Mouse (Mus musculus) limb, embryonic 12.5 days (tissue): Measurements from ENCODE around the gene Rev3l. TPM values are rescaled to one million over a fixed set of nuclear protein-coding genes. Genes with fewer than 3 reads are reported as not detected.
"Not testable (repeated sequence)": the region's sequence is repeated elsewhere in the genome, so short reads cannot be mapped to it uniquely, and the experiment has no call there.

Source experiments
- ATAC-seq: fragments of 200-750 bp; cut with Nextera tagmentation; 2 replicates; pipeline ENCODE4 v1.8.0; 2017; ENCODE audit warnings: low read depth, moderate TSS enrichment; ENCODE audit not compliant: insufficient number of reproducible peaks, insufficient read depth, low FRiP score, low TSS enrichment
- H3K27ac ChIP-seq: fragments of 300-500 bp; sonication (generic); 2 replicates; pipeline ENCODE4 v1.5.1; 2016; ENCODE audit warnings: mild to moderate bottlenecking, moderate library complexity
- H3K27me3 ChIP-seq: fragments of 300-500 bp; sonication (generic); 2 replicates; pipeline ENCODE4 v1.6.1; 2016; ENCODE audit warnings: mild to moderate bottlenecking, moderate library complexity
- H3K36me3 ChIP-seq: fragments of 300-500 bp; sonication (generic); 2 replicates; pipeline ENCODE4 v1.6.1; 2016; ENCODE audit warnings: mild to moderate bottlenecking, moderate library complexity
- H3K4me1 ChIP-seq: fragments of 300-500 bp; sonication (generic); replicated peaks from 2 replicates; pipeline ENCODE4 v1.6.1; 2016
- H3K4me2 ChIP-seq: fragments of 300-500 bp; sonication (generic); 2 replicates; pipeline ENCODE4 v1.6.1; 2016; ENCODE audit warnings: mild to moderate bottlenecking, moderate library complexity
- H3K4me3 ChIP-seq: fragments of 300-500 bp; sonication (generic); replicated peaks from 2 replicates; pipeline ENCODE4 v1.5.1; 2016; ENCODE audit warnings: mild to moderate bottlenecking
- H3K9ac ChIP-seq: fragments of 300-500 bp; sonication (generic); replicated peaks from 2 replicates; pipeline ENCODE4 v1.6.1; 2016; ENCODE audit warnings: mild to moderate bottlenecking, moderate library complexity
- H3K9me3 ChIP-seq: fragments of 300-500 bp; sonication (generic); 2 replicates; pipeline ENCODE4 v1.6.1; 2016; ENCODE audit warnings: mild to moderate bottlenecking, moderate library complexity
- WGBS: fragments of 180-500 bp; shearing (Covaris S2); methylation state at CpG from one replicate; pipeline ENCODE4 v1.1.7; 2016; 5-methylcytosine and 5-hydroxymethylcytosine counted together
- polyA plus RNA-seq: library from polyadenylated mRNA; unstranded; fragments of >200 nt; fragmentation: Nextera tagmentation; extraction: Ambion mirVana; gene quantifications from 2 replicates; pipeline ENCODE4 v1.2.1, GENCODE M21; 2016

Gene Rev3l
- polyA plus RNA-seq, 1 experiment from 2014 or later: 13.8 TPM

- no peak overlapping the region for H3K4me3 ChIP-seq
- H3K4me1 ChIP-seq: no peaks in the 10 kb centered on the region
- ATAC-seq: no peak
- no peaks in the 10 kb centered on the region for H3K9me3 ChIP-seq
- H3K4me2 ChIP-seq: no peak overlapping the region
- no peak overlapping the region for H3K9ac ChIP-seq
- H3K27ac ChIP-seq: no peak overlapping the region
- 79% methylated on average over 10 of the region's 10 CpGs for WGBS
- no peaks in the 10 kb centered on the region for H3K27me3 ChIP-seq
- H3K36me3 ChIP-seq: no peaks in the 10 kb centered on the region
Observed at GRCm38 (mm10) chr10:39906799-39907658, 175.1 kb downstream of the Rev3l start.

- H3K9ac ChIP-seq: no peak overlapping the region
- no peak overlapping the region for H3K4me3 ChIP-seq
- H3K36me3 ChIP-seq: no peaks in the 10 kb centered on the region
- no peaks in the 10 kb centered on the region for H3K4me1 ChIP-seq
- no peaks in the 10 kb centered on the region for H3K9me3 ChIP-seq
- no peak overlapping the region for H3K27ac ChIP-seq
- ATAC-seq: no peak
- no peak overlapping the region for H3K4me2 ChIP-seq
- H3K27me3 ChIP-seq: no peaks in the 10 kb centered on the region
- WGBS: 67% methylated on average over 13 of the region's 13 CpGs
Observed at GRCm38 (mm10) chr10:39908768-39909441, 177.0 kb downstream of the Rev3l start.

GRCm38 (mm10) chr10:39912616-39913015, 180.7 kb downstream of the Rev3l start:
- ATAC-seq: no peak
- Histone ChIP-seq H3K4me2 (no peak overlapping the region), H3K4me3 (no peak overlapping the region)

GRCm38 (mm10) chr10:39924556-39924955, 192.6 kb downstream of the Rev3l start:
- not testable (repeated sequence) for H3K9ac ChIP-seq, H3K9me3 ChIP-seq, ATAC-seq, H3K36me3 ChIP-seq, H3K27ac ChIP-seq, H3K4me3 ChIP-seq, H3K4me2 ChIP-seq
- Histone ChIP-seq H3K4me1 (peaks cover 14% of the 10 kb centered on the region), H3K27me3 (peaks cover 27% of the 10 kb centered on the region)
- 74% methylated on average over 8 of the region's 8 CpGs for WGBS

More at GRCm38 (mm10) chr10:39912616-39913015, 180.7 kb downstream of the Rev3l start:
- no peaks in the 10 kb centered on the region for H3K9me3 ChIP-seq
- H3K4me1 ChIP-seq: no peaks in the 10 kb centered on the region
- H3K36me3 ChIP-seq: no peaks in the 10 kb centered on the region
- H3K27me3 ChIP-seq: no peaks in the 10 kb centered on the region
- no peak overlapping the region for H3K9ac ChIP-seq
- H3K27ac ChIP-seq: no peak overlapping the region

Other genes with a start within 250 kb of the Rev3l start
- 4.9 and 6.1 TPM in 2 replicates for gene Traf3ip2, start 119.2 kb upstream of the Rev3l start, polyA plus RNA-seq
- 6.8 and 6.9 TPM in 2 replicates for gene Mfsd4b4, start 167.1 kb downstream of the Rev3l start, polyA plus RNA-seq
- gene Mfsd4b2, start 194.8 kb downstream of the Rev3l start, polyA plus RNA-seq: not detected in 2 replicates
- gene Mfsd4b3, start 228.0 kb downstream of the Rev3l start, polyA plus RNA-seq: 0.15 and 0.23 TPM in 2 replicates